Mouse (Mus musculus) heart, embryonic 16.5 days (tissue): ENCODE measurements around the gene Dntt. TPM values are rescaled to one million over a fixed set of nuclear protein-coding genes. Genes with fewer than 3 reads are reported as not detected.

ENCODE experiments used
- ATAC-seq: fragments of 200-750 bp; cut with Nextera tagmentation; replicated peaks from 2 replicates; pipeline ENCODE4 v1.8.0; 2017; ENCODE audit warnings: moderate number of reproducible peaks; ENCODE audit not compliant: insufficient read depth, low FRiP score; ENCODE audit errors: extremely low read depth
- H3K27ac ChIP-seq: fragments of 300-500 bp; sonication (generic); 2 replicates; pipeline ENCODE4 v1.5.1; 2014; ENCODE audit warnings: mild to moderate bottlenecking, low read length, control low read depth, moderate library complexity
- H3K27me3 ChIP-seq: fragments of 300-500 bp; sonication (generic); 2 replicates; pipeline ENCODE4 v1.6.1; 2014; ENCODE audit warnings: low read length, mixed read lengths; ENCODE audit not compliant: control insufficient read depth, insufficient read depth
- H3K36me3 ChIP-seq: fragments of 300-500 bp; sonication (generic); 2 replicates; pipeline ENCODE4 v1.6.1; 2014; ENCODE audit not compliant: control insufficient read depth, insufficient read depth
- H3K4me1 ChIP-seq: fragments of 300-500 bp; sonication (generic); 2 replicates; pipeline ENCODE4 v1.6.1; 2014; ENCODE audit warnings: low read length, mixed read lengths; ENCODE audit not compliant: control insufficient read depth, insufficient read depth
- H3K4me2 ChIP-seq: fragments of 300-500 bp; sonication (generic); 2 replicates; pipeline ENCODE4 v1.6.1; 2014; ENCODE audit warnings: low read depth, mild to moderate bottlenecking, control low read depth, low read length
- H3K4me3 ChIP-seq: fragments of 300-500 bp; sonication (generic); 2 replicates; pipeline ENCODE4 v1.5.1; 2014; ENCODE audit warnings: mild to moderate bottlenecking, control low read depth, low read length
- H3K9ac ChIP-seq: fragments of 300-500 bp; sonication (generic); 2 replicates; pipeline ENCODE4 v1.6.1; 2014; ENCODE audit warnings: low read length, control low read depth
- H3K9me3 ChIP-seq: fragments of 300-500 bp; sonication (generic); replicated peaks from 2 replicates; pipeline ENCODE4 v1.6.1; 2016; ENCODE audit warnings: low read length; ENCODE audit not compliant: control insufficient read depth
- WGBS: fragments of 180-500 bp; shearing (Covaris S2); extraction: QIAGEN DNeasy Blood & Tissue Kit; methylation state at CpG from one replicate; pipeline ENCODE4 v1.1.7; 2014; 5-methylcytosine and 5-hydroxymethylcytosine counted together
- polyA plus RNA-seq: library from polyadenylated mRNA; unstranded; fragments of >200 nt; fragmentation: Nextera tagmentation; extraction: Ambion mirVana; gene quantifications from 2 replicates; pipeline ENCODE4 v1.2.1, GENCODE M21; 2015

Dntt gene
- polyA plus RNA-seq, 1 experiment from 2014 or later: 0.28 TPM

- no peak for ATAC-seq
- no peaks in the 10 kb centered on the region for H3K4me1 ChIP-seq
- no peak overlapping the region for H3K27ac ChIP-seq
- no peaks in the 10 kb centered on the region; the same call in 1 of the 2 replicates for H3K27me3 ChIP-seq
- 36% methylated on average over 4 of the region's 4 CpGs for WGBS
- no peaks in the 10 kb centered on the region for H3K36me3 ChIP-seq
- H3K4me3 ChIP-seq: no peak overlapping the region
- H3K9ac ChIP-seq: no peak overlapping the region
- H3K4me2 ChIP-seq: no peak overlapping the region
- H3K9me3 ChIP-seq: peaks cover 4% of the 10 kb centered on the region; the same call in 1 of the 2 replicates
These were observed 22.5 kb upstream of the Dntt start for GRCm38 (mm10) chr19:41006621-41007020.

GRCm38 (mm10) chr19:41007326-41007725, 21.7 kb upstream of the Dntt start:
- no peak overlapping the region for H3K4me2 ChIP-seq
- H3K27ac ChIP-seq: no peak overlapping the region
- ATAC-seq: no peak
- no peaks in the 10 kb centered on the region for H3K36me3 ChIP-seq
- H3K9ac ChIP-seq: no peak overlapping the region
- no peaks in the 10 kb centered on the region for H3K4me1 ChIP-seq
- peaks cover 4% of the 10 kb centered on the region; the same call in 1 of the 2 replicates for H3K9me3 ChIP-seq
- 20% methylated on average over 6 of the region's 6 CpGs for WGBS
- H3K27me3 ChIP-seq: no peaks in the 10 kb centered on the region; the same call in 1 of the 2 replicates
- no peak overlapping the region for H3K4me3 ChIP-seq

GRCm38 (mm10) chr19:41007733-41008132, 21.3 kb upstream of the Dntt start:
- Histone ChIP-seq H3K27me3 (no peaks in the 10 kb centered on the region; the same call in 1 of the 2 replicates), H3K4me1 (no peaks in the 10 kb centered on the region), H3K27ac (no peak overlapping the region), H3K36me3 (no peaks in the 10 kb centered on the region), H3K4me3 (no peak overlapping the region), H3K4me2 (no peak overlapping the region), H3K9me3 (peaks cover 3% of the 10 kb centered on the region; the same call in 1 of the 2 replicates), H3K9ac (no peak overlapping the region)
- WGBS: 65% methylated on average over 4 of the region's 4 CpGs
- ATAC-seq: no peak

- no peak overlapping the region for H3K4me3 ChIP-seq
- H3K4me1 ChIP-seq: no peaks in the 10 kb centered on the region
- no peaks in the 10 kb centered on the region for H3K36me3 ChIP-seq
- H3K4me2 ChIP-seq: no peak overlapping the region
- H3K9me3 ChIP-seq: no peaks in the 10 kb centered on the region
- H3K27me3 ChIP-seq: no peaks in the 10 kb centered on the region; the same call in 1 of the 2 replicates
- H3K9ac ChIP-seq: no peak overlapping the region
- 85% methylated on average over 5 of the region's 5 CpGs for WGBS
- H3K27ac ChIP-seq: no peak overlapping the region
- no peak for ATAC-seq
These were observed 20.2 kb upstream of the Dntt start for GRCm38 (mm10) chr19:41008674-41009395.

- Histone ChIP-seq H3K4me2 (no peak overlapping the region), H3K9me3 (no peaks in the 10 kb centered on the region), H3K4me1 (peaks cover 3% of the 10 kb centered on the region; the same call in 1 of the 2 replicates), H3K4me3 (no peak overlapping the region), H3K36me3 (no peaks in the 10 kb centered on the region), H3K9ac (no peak overlapping the region), H3K27me3 (no peaks in the 10 kb centered on the region; the same call in none of the 2 replicates), H3K27ac (no peak overlapping the region)
- ATAC-seq: no peak
- 24% methylated on average over 5 of the region's 5 CpGs for WGBS
These were observed 17.4 kb upstream of the Dntt start for GRCm38 (mm10) chr19:41011676-41012075.

GRCm38 (mm10) chr19:41013591-41013990, 15.5 kb upstream of the Dntt start:
- H3K4me1 ChIP-seq: peaks cover 3% of the 10 kb centered on the region; the same call in 1 of the 2 replicates
- H3K9me3 ChIP-seq: no peaks in the 10 kb centered on the region
- H3K27ac ChIP-seq: no peak overlapping the region
- no peak overlapping the region for H3K4me3 ChIP-seq
- H3K36me3 ChIP-seq: no peaks in the 10 kb centered on the region
- no peaks in the 10 kb centered on the region; the same call in none of the 2 replicates for H3K27me3 ChIP-seq
- H3K9ac ChIP-seq: no peak overlapping the region
- whole genome bisulfite sequencing: 6% methylated on average over 5 of the region's 5 CpGs
- ATAC-seq: no peak
- H3K4me2 ChIP-seq: no peak overlapping the region; the same call in 1 of the 2 replicates

GRCm38 (mm10) chr19:41014003-41014402, 15.1 kb upstream of the Dntt start:
- H3K27me3 ChIP-seq: no peaks in the 10 kb centered on the region; the same call in 1 of the 2 replicates
- no peaks in the 10 kb centered on the region for H3K36me3 ChIP-seq
- no peak overlapping the region for H3K9ac ChIP-seq
- 17% methylated on average over 9 of the region's 9 CpGs for WGBS
- no peaks in the 10 kb centered on the region for H3K9me3 ChIP-seq
- no peak overlapping the region for H3K4me3 ChIP-seq
- ATAC-seq: no peak
- no peak overlapping the region for H3K27ac ChIP-seq
- H3K4me2 ChIP-seq: no peak overlapping the region; the same call in 1 of the 2 replicates
- H3K4me1 ChIP-seq: peaks cover 3% of the 10 kb centered on the region; the same call in 1 of the 2 replicates

- Histone ChIP-seq H3K9ac (no peak overlapping the region), H3K9me3 (no peaks in the 10 kb centered on the region), H3K4me3 (0 out of 2 replicates have a peak overlapping the region, but pooled peaks have one; percentile 9), H3K27me3 (no peaks in the 10 kb centered on the region; the same call in 1 of the 2 replicates), H3K36me3 (no peaks in the 10 kb centered on the region), H3K27ac (no peak overlapping the region), H3K4me1 (peaks cover 3% of the 10 kb centered on the region; the same call in 1 of the 2 replicates), H3K4me2 (peak overlapping the region; percentile 55)
- peak; percentile 21; the same call in 1 of the 2 replicates for ATAC-seq
- WGBS: 17% methylated on average over 14 of the region's 14 CpGs
These were observed 12.9 kb upstream of the Dntt start for GRCm38 (mm10) chr19:41015951-41016716.
